Mouse (Mus musculus): ENCODE results near the gene Slc4a5. TPM values are rescaled to one million over a fixed set of nuclear protein-coding genes. Genes with fewer than 3 reads are reported as not detected.

The Slc4a5 gene
- 10.0 and 11.4 TPM in 2 replicates for polyA plus RNA-seq (2012; rRNA removed)

DNA sequence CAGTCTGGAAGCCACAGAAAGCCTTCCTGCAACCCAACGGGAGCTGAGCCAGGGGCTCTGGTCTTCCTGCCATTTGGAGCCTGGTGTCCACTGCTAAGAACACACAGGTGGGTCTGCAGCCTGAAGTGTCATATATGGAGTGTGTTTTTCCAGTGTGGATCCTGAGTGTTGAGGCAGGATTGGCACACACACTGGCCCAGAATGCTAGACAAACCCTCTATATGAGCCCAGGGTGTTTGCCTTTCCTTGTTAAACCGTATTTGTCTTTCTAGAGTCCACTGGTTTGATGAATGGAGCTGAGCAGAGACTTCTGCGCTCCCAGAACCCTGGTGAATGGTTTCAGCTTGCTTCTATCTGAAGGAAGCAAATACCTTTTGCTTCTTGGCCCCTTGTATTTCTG lies at the start of gene Slc4a5:
Slc4a5 (plus strand) TSS at position 15 of the 400 bp plus-strand sequence.
- TF ChIP-seq POLR2A (IDR thresholded peaks at IDR 0.05; ENCODE audit: low read depth, low read length): no peak
- TF ChIP-seq CTCF (IDR thresholded peaks at IDR 0.05; ENCODE audit: extremely low read depth, insufficient read length, insufficient replicate concordance, low read depth, low read length): no peak
- WGBS: 67% methylated on average over 3 of the region's 3 CpGs
- no peaks in the 10 kb centered on the region; the same call in 1 of the 2 replicates for H3K36me3 ChIP-seq (ENCODE audit: control insufficient read depth, insufficient read depth, low read length)
- no peaks in the 10 kb centered on the region for H3K27me3 ChIP-seq (ENCODE audit: control insufficient read depth, insufficient read depth, low read length)
- no peak within 1 kb of the TSS for H3K27ac ChIP-seq (ENCODE audit: insufficient read depth, low read depth, low read length)
- H3K4me1 ChIP-seq (ENCODE audit: control insufficient read depth, insufficient read depth, insufficient read length, low read length): no peaks in the 10 kb centered on the region; the same call in 1 of the 2 replicates
- no peak within 1 kb of the TSS for H3K4me3 ChIP-seq (ENCODE audit: low read depth, low read length)

DNA sequence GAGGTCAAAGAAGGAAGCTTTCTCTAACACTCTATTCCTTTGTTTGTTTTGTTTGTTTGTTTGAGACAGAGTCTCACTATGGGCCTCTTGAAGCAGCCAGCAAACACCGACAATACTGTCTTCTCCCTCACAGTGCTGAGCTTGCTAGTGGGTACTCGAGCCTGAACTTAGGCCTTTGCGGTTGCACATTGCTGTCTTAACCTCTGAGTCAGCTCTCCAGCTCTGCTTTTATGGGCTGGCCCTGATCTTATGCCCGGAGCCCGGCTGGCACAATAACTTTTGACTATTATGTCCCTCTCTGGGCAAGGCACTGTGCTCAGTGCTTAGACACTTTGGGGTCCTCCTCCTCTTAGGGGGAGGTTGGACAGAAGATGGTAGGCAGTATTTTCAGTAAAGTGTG lies 49.8 kb upstream of the Slc4a5 start:
- TF ChIP-seq POLR2A (IDR thresholded peaks at IDR 0.05; ENCODE audit: low read depth, low read length): no peak
- TF ChIP-seq CTCF (IDR thresholded peaks at IDR 0.05; ENCODE audit: extremely low read depth, insufficient read length, insufficient replicate concordance, low read depth, low read length): no peak
- H3K27ac ChIP-seq (ENCODE audit: insufficient read depth, low read depth, low read length): peak overlapping the region; percentile 39; the same call in 1 of the 2 replicates
- H3K27me3 ChIP-seq (ENCODE audit: control insufficient read depth, insufficient read depth, low read length): no peaks in the 10 kb centered on the region
- H3K4me3 ChIP-seq (ENCODE audit: low read depth, low read length): no peak overlapping the region
- H3K4me1 ChIP-seq (ENCODE audit: control insufficient read depth, insufficient read depth, insufficient read length, low read length): peaks cover 4% of the 10 kb centered on the region; the same call in 1 of the 2 replicates
- WGBS: 28% methylated on average over 5 of the region's 5 CpGs
- 0 out of 2 replicates have a peak, but pooled peaks cover 1% of the 10 kb centered on the region for H3K36me3 ChIP-seq (ENCODE audit: control insufficient read depth, insufficient read depth, low read length)

DNA sequence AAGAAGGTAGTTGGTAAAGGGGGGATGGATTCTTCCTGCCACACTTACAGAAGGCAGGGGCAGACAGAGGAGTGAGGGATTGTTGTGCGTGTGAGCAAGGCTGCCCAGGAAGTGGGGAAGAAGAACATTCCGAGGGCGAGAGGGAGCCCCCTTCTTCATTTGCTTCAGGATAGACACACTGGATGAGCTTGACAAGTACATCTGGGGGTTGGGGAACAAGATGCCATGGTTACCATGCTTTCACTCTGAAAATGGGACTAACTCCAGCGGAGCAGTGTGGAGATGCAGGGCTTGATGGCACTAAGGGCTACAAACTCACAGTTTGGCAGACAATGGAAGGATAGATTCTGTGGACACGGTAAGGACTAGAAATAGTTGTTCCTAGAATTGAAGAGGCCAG lies 48.6 kb upstream of the Slc4a5 start:
- H3K36me3 ChIP-seq (ENCODE audit: control insufficient read depth, insufficient read depth, low read length): 0 out of 2 replicates have a peak, but pooled peaks cover 1% of the 10 kb centered on the region
- H3K27me3 ChIP-seq (ENCODE audit: control insufficient read depth, insufficient read depth, low read length): no peaks in the 10 kb centered on the region
- H3K4me3 ChIP-seq (ENCODE audit: low read depth, low read length): no peak overlapping the region
- H3K27ac ChIP-seq (ENCODE audit: insufficient read depth, low read depth, low read length): no peak overlapping the region
- peaks cover 4% of the 10 kb centered on the region; the same call in 1 of the 2 replicates for H3K4me1 ChIP-seq (ENCODE audit: control insufficient read depth, insufficient read depth, insufficient read length, low read length)
- TF ChIP-seq POLR2A (IDR thresholded peaks at IDR 0.05; ENCODE audit: low read depth, low read length): no peak
- 84% methylated on average over 5 of the region's 5 CpGs for WGBS

DNA sequence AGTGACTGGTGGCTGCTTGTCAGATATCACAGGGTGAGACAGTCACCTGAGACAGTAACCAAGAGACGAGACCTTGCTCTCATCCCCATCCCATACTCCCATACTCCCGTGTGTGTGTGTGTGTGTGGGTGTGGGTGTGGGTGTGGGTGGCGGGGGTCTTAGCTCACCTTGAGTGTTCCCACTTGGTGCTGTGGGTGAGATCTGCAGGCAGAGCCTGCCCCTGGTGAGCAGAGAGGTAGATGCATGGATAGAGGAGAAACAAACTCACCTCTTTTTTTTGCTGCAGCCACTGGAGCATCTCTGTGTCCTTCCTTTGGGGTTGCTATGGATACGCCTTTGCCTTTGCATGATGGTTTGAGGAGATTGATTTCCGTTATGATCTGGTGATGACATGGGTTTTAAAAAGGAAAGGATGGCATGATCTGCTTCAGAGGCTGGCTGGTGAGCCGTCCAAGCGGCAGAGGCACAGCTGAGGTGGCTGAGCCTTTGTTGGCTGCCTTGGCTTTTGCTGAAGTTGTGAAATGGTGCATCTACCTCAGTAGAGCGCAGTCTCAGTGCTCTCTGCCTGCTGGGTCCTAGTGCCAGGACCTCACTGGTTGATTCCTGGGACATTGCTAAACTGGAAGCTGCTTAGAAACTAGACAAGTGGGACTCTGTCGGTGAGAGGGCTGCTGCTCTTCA lies 47.2 kb upstream of the Slc4a5 start:
- Histone ChIP-seq H3K27me3 (ENCODE audit: control insufficient read depth, insufficient read depth, low read length) (no peaks in the 10 kb centered on the region), H3K4me3 (ENCODE audit: low read depth, low read length) (no peak overlapping the region), H3K36me3 (ENCODE audit: control insufficient read depth, insufficient read depth, low read length) (peaks cover 1% of the 10 kb centered on the region; the same call in 1 of the 2 replicates), H3K4me1 (ENCODE audit: control insufficient read depth, insufficient read depth, insufficient read length, low read length) (peaks cover 4% of the 10 kb centered on the region; the same call in 1 of the 2 replicates), H3K27ac (ENCODE audit: insufficient read depth, low read depth, low read length) (no peak overlapping the region)
- TF ChIP-seq CTCF (IDR thresholded peaks at IDR 0.05; ENCODE audit: extremely low read depth, insufficient read length, insufficient replicate concordance, low read depth, low read length): no peak
- TF ChIP-seq POLR2A (IDR thresholded peaks at IDR 0.05; ENCODE audit: low read depth, low read length): no peak
- WGBS: 78% methylated on average over 9 of the region's 9 CpGs

DNA sequence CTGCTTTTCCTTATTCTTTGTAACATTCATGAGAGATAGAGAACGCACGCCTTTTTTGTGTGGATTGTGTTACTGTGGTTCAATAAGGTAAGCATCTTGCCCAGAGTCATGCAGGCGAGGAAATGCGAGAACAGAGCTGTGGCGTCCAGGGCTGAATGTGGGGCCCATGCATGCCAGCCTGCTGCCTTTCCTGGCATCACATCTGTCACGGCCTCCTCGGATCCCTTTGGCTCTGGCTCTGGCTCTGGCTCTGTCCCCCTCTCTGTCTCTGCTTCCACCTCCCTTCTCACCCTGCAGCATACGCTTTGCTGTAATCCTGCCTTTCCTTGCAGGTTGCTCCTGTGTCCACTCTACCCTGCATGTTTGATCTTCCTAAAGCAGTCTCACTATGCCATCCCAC lies 43.6 kb upstream of the Slc4a5 start:
- TF ChIP-seq POLR2A (IDR thresholded peaks at IDR 0.05; ENCODE audit: low read depth, low read length): no peak
- TF ChIP-seq CTCF (IDR thresholded peaks at IDR 0.05; ENCODE audit: extremely low read depth, insufficient read length, insufficient replicate concordance, low read depth, low read length): no peak
- 85% methylated on average over 8 of the region's 8 CpGs for WGBS

DNA sequence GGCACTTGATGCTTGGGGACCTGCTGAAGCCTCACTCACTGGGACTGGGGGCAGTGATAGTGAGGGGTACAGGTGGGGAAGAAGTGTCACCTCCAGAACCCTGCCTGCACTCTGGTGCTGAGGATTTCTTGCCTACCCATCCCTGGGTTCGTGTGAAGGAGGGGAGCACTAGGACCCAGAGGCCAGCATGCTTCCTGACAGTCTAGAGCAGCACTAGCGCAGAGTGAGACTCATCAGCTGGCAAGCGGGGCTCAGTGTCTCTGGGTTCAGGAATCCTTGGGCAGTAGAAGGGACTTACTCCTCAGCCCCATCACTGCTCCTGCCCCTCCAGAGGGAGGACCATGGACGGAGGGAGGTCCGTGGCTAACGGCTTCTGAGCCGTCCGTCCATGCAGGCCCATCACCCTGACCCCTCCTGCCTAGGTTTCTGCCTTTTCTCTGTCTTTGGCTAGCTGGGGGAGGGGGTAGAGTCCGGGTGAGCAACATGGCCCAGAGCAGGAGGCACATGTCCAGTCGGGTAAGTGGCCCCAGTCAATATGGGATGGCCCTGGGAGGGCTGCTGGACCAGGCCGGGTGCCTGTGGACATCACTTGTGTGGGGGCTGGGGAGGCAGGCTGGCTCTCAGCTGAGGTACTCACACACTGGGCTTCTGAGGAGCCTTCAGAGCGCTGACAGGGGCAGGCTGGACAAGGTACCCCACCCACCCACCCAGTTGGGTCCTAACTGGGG lies 40.1 kb upstream of the Slc4a5 start:
- Histone ChIP-seq H3K4me1 (ENCODE audit: control insufficient read depth, insufficient read depth, insufficient read length, low read length) (no peaks in the 10 kb centered on the region), H3K36me3 (ENCODE audit: control insufficient read depth, insufficient read depth, low read length) (peaks cover 26% of the 10 kb centered on the region), H3K27me3 (ENCODE audit: control insufficient read depth, insufficient read depth, low read length) (no peaks in the 10 kb centered on the region), H3K27ac (ENCODE audit: insufficient read depth, low read depth, low read length) (no peak overlapping the region), H3K4me3 (ENCODE audit: low read depth, low read length) (no peak overlapping the region)
- 70% methylated on average over 12 of the region's 12 CpGs for WGBS
- TF ChIP-seq CTCF (IDR thresholded peaks at IDR 0.05; ENCODE audit: extremely low read depth, insufficient read length, insufficient replicate concordance, low read depth, low read length) (no peak), POLR2A (IDR thresholded peaks at IDR 0.05; ENCODE audit: low read depth, low read length) (no peak)

More for the DNA sequence above, 43.6 kb upstream of the Slc4a5 start:
- no peaks in the 10 kb centered on the region for H3K4me1 ChIP-seq (ENCODE audit: control insufficient read depth, insufficient read depth, insufficient read length, low read length)
- H3K27ac ChIP-seq (ENCODE audit: insufficient read depth, low read depth, low read length): no peak overlapping the region
- no peaks in the 10 kb centered on the region for H3K27me3 ChIP-seq (ENCODE audit: control insufficient read depth, insufficient read depth, low read length)
- no peak overlapping the region for H3K4me3 ChIP-seq (ENCODE audit: low read depth, low read length)
- peaks cover 1% of the 10 kb centered on the region; the same call in 1 of the 2 replicates for H3K36me3 ChIP-seq (ENCODE audit: control insufficient read depth, insufficient read depth, low read length)

DNA sequence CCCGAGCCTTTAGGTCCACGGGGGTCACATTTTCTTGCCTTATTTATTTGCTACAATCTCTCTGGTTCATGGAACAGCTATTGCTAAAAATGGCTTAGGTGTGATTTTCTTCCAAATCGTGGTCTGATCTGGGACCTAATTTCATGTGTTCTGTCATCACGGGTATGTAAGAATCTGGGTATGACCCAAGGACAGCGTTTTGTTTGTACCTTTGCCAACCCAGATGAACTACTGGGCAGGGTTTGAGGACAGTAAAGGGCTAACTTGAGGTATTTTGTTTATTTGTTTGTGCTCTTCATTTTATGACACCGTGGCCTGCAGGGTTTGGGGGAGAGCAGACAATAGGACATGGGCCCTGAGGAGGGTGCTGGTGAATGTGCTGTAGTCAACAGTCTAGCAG lies 39.0 kb upstream of the Slc4a5 start:
- H3K27me3 ChIP-seq (ENCODE audit: control insufficient read depth, insufficient read depth, low read length): no peaks in the 10 kb centered on the region
- no peak overlapping the region for H3K27ac ChIP-seq (ENCODE audit: insufficient read depth, low read depth, low read length)
- H3K4me1 ChIP-seq (ENCODE audit: control insufficient read depth, insufficient read depth, insufficient read length, low read length): no peaks in the 10 kb centered on the region
- peaks cover 26% of the 10 kb centered on the region for H3K36me3 ChIP-seq (ENCODE audit: control insufficient read depth, insufficient read depth, low read length)
- 73% methylated on average over 6 of the region's 6 CpGs for WGBS
- no peak overlapping the region for H3K4me3 ChIP-seq (ENCODE audit: low read depth, low read length)
- TF ChIP-seq POLR2A (IDR thresholded peaks at IDR 0.05; ENCODE audit: low read depth, low read length) (no peak), CTCF (IDR thresholded peaks at IDR 0.05; ENCODE audit: extremely low read depth, insufficient read length, insufficient replicate concordance, low read depth, low read length) (no peak)
